Mouse (Mus musculus) gastrocnemius, adult 8-10 months (tissue): Measurements from ENCODE around the gene Fam126b. TPM values are rescaled to one million over a fixed set of nuclear protein-coding genes. Genes with fewer than 3 reads are reported as not detected.
A peak's percentile ranks its signal among the peaks of the same experiment; 100 is the strongest.
"Not testable (repeated sequence)": the region's sequence is repeated elsewhere in the genome, so short reads cannot be mapped to it uniquely, and the experiment has no call there.

Experiments
- DNase-seq, 2 experiments: peaks; one replicate each; pipeline ENCODE4 v3.0.0; 2022; ENCODE audit warnings: low spot score in 2 of 2
- total RNA-seq, 4 experiments: library from RNA; stranded (reverse); gene quantifications; 2 replicates each; pipeline ENCODE4 v1.2.4; 2022

The Fam126b gene
- total RNA-seq, 4 experiments from 2014 or later, result 6.9 to 11.5 (median 8.8) TPM

GRCm38 (mm10) chr1:58570437-58570836, 15.7 kb downstream of the Fam126b start:
- no peak for DNase-seq

- DNase-seq, result no peak
These were observed 17.5 kb downstream of the Fam126b start for GRCm38 (mm10) chr1:58568456-58569130.

GRCm38 (mm10) chr1:58566621-58567020, 19.5 kb downstream of the Fam126b start:
- DNase-seq, result no peak

- no peak for DNase-seq
These were observed 21.1 kb downstream of the Fam126b start for GRCm38 (mm10) chr1:58564981-58565380.

- peak; percentile 20 for DNase-seq
These were observed 23.7 kb downstream of the Fam126b start for GRCm38 (mm10) chr1:58562455-58562854.

GRCm38 (mm10) chr1:58560370-58560769, 25.8 kb downstream of the Fam126b start:
- DNase-seq, result not testable (repeated sequence)

- DNase-seq, result no peak
These were observed 44.7 kb downstream of the Fam126b start for GRCm38 (mm10) chr1:58541386-58541785.

GRCm38 (mm10) chr1:58507249-58507648, 78.9 kb downstream of the Fam126b start:
- no peak for DNase-seq

- DNase-seq, result peak; percentile 77 to 84
These were observed 81.4 kb downstream of the Fam126b start, which contains the start of gene Orc2 for GRCm38 (mm10) chr1:58504577-58505254. Gene Orc2, minus strand, starts transcription at chr1:58505109.

- no peak for DNase-seq
These were observed 82.2 kb downstream of the Fam126b start for GRCm38 (mm10) chr1:58503793-58504370.

GRCm38 (mm10) chr1:58503134-58503533, 83.0 kb downstream of the Fam126b start:
- no peak for DNase-seq

- DNase-seq, result no peak
These were observed 87.4 kb downstream of the Fam126b start for GRCm38 (mm10) chr1:58498758-58499157.

GRCm38 (mm10) chr1:58497678-58498077, 88.4 kb downstream of the Fam126b start:
- DNase-seq, result no peak

GRCm38 (mm10) chr1:58495603-58496002, 90.5 kb downstream of the Fam126b start:
- DNase-seq, result no peak

- no peak for DNase-seq
These were observed 103.5 kb downstream of the Fam126b start for GRCm38 (mm10) chr1:58482647-58483046.

GRCm38 (mm10) chr1:58475662-58476061, 110.5 kb downstream of the Fam126b start:
- no peak for DNase-seq

Other genes starting within 250 kb of the Fam126b start
- gene Bzw1, start 193.4 kb downstream of the Fam126b start, total RNA-seq, result 10 to 100 TPM; 37.6 to 46.4 (median 43.5) TPM
- gene Clk1, start 162.3 kb downstream of the Fam126b start, total RNA-seq, result 10 to 100 TPM; 25.6 to 43.7 (median 30.1) TPM
- gene Nif3l1, start 141.2 kb downstream of the Fam126b start, total RNA-seq, result 10 to 100 TPM in 1 of 4 experiments, 1 to 10 TPM in 3; 7.2 to 12.2 (median 9.2) TPM
- gene Ppil3, start 140.8 kb downstream of the Fam126b start, total RNA-seq, result 10 to 100 TPM; 13.0 to 17.2 (median 13.2) TPM
- 10 to 100 TPM; 10.5 to 13.9 (median 12.5) TPM for gene Orc2, start 81.2 kb downstream of the Fam126b start, total RNA-seq
- gene Ndufb3, start 61 bp upstream of the Fam126b start, total RNA-seq, result 100 to 1,000 TPM; 138 to 174 (median 156) TPM
- not detected for gene Als2cr12, start 109.7 kb upstream of the Fam126b start, total RNA-seq
- gene Cflar, start 125.2 kb upstream of the Fam126b start, total RNA-seq, result 10 to 100 TPM; 31.3 to 39.7 (median 38.9) TPM
- 1 to 10 TPM; 1.0 to 2.5 (median 2.0) TPM for gene Casp8, start 209.1 kb upstream of the Fam126b start, total RNA-seq